Mouse (Mus musculus) T-helper 2 cell (primary cell): Measurements from ENCODE around the gene Cldn10.

Experiments used
- in situ Hi-C: fragments of 300-600 bp; cut with MboI, MseI; formaldehyde crosslinking; loops from one replicate; pipeline ENCODE4 v1.15.1; 2025; ENCODE audit warnings: high pct_unique_total_duplicates

Cldn10 gene

DNA sequence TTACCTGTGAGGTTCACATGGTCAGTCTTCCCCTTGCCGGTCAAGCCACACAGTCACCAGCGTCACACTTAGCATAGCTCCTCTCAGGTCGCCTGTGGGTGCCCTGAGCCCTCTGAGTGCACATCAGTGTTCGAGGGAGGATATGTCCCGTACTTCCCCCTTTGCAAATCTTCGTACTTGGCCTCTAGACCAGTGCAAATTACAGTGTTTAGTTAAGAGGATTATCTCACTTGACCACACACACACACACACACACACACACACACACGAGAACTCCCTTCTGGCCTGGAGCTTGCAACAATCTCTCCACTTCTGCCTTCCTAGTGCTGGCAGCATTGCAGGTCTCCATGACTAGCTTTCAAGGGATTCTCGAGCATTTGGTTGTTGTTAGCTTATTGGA lies 38.6 kb downstream of the Cldn10 start:
- in situ Hi-C loops: no loop called here

DNA sequence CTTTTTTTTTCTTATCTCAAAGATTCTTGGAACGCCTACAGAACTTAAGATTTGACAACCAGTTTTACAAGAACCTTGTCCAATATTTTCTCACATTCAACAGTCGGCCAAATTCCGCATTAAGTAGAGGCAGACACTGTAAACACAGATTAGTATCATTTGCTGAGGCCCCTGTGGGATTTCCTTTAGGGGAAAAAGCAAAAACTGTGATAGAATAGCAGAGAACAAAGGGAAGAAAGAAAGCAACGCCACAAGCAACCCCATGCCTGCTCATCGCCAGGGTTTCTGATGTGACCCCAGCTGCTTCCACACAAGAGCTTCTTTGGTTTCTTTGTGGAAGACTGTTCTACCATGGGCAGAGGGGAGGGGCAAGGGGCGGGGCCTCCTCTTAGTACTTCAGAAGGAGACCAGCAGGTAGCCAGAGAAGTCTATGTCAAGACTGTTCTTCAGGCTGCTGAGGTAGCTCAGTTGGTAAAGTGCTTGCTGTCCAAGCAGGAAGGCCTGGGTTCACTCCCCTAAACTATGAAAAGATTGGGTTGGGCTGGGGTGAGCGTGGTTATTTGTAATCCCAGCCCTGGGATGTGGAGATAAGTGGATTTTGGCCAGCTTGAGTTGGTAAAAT lies 39.7 kb downstream of the Cldn10 start:
- in situ Hi-C loops: no loop called here

DNA sequence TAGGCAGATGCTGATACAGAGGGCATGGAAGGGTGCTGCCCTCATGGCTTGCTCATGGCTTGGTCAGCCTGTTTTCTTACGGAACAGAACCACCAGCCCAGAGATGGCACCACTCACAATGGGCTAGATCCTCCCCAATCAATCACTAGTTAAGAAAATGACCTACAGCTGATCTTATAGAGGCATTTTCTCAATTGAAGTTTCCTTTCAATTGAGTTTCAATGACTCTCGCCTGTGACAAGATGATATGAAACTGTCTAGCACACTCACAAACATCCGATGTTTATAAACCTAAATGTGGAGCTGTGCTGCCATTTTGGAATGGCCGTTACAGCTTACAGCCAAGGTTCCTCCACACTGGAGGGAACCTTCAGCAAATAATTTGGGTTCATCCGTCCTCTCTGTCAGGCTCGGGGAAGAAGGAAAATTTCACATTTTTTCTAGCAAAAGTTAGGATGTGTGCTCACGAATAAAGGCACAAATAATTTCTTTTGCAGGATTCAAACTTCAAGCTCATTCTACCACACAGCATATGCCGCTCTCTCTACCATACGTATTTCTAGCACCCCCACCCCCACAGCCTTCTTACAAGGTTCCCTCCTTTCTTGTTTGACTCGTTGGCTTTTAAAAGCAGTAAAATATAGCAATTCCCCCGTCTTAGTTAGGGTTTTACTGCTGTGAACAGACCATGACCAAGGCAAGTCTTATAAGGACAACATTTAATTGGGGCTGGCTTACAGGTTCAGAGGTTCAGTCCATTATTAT lies 41.8 kb downstream of the Cldn10 start:
- in situ Hi-C loops: no loop called here

DNA sequence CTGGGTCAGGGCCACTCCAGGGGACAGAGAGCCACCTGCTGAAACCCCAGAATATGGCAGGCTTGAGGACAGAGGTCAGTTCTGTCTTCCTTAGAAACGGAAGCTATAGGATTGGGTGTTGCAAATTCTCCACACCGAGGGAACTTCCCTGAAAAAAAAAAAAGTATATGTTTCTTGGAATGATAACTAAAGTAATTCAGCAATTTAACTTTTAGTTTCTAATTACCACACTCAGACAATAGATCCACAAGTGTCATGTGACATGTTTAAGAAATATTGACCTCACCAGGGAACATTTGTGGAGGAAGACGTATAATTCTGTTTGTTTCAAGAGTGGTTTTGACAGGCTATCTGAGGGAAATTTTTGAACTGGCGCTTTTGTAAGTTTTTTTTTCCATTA lies 43.9 kb downstream of the Cldn10 start:
- in situ Hi-C loops: no loop called here

DNA sequence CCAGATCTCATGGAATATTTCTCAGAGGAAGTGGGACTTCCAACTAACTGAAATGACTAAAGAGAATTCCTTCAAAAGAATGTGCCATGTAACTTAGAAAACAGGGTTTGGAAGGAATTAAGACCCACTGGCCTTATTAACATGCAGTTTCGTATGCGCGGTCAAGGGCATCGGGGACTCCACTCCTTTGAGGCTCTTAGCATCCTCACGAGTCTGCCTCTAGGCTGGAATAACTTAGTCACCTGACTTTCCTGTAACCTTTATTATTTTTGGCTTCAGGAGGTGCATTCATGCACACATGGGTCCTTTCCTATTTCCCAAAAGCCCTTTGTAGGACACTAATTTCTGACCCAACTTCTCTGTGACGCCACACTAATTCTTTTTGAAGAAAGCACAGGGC lies 45.5 kb downstream of the Cldn10 start:
- in situ Hi-C loops: no loop called here

DNA sequence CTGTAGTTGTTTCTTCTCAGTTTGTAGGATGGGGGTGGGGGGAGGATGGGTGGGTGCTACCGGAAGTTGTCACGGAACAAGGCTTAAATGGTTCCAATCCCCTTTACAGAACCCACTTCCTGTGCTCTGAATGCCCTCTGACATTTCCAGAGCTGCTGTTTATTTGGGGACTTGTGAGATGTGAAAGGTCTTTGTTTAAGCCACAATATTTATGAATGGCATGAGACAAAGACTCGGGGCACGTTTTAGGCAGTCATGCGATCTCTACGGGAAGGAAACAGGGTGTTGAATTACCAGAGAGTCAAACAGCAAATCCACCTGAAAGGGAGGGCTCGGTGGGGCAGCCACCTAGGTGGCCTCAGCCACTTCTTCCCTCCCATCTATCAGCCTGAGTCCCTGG lies 46.6 kb downstream of the Cldn10 start:
- in situ Hi-C loops: no loop called here

DNA sequence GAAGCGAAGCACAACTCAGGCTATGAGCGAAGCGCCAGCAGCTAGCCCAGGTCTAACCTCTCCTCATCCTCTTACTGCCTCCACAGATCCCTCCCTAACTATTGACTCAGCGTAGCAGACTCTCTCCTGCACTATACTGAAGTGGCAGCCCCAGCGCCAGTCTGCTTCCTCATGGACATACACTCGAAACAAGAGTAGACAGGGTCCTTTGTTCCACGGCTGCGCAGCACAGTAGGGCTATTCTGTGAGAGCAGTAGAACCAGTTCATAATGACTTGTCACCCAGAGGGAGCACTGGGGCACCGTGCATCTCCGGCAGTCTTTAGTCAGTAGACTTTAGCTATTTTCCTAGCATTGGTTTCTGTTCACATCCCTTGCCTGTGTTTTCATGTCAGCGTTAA lies 48.4 kb downstream of the Cldn10 start:
- in situ Hi-C loops: loop anchor here (5.0 kb wide), 1 partner anchor 86 kb away; no protein-coding TSS in a partner anchor

DNA sequence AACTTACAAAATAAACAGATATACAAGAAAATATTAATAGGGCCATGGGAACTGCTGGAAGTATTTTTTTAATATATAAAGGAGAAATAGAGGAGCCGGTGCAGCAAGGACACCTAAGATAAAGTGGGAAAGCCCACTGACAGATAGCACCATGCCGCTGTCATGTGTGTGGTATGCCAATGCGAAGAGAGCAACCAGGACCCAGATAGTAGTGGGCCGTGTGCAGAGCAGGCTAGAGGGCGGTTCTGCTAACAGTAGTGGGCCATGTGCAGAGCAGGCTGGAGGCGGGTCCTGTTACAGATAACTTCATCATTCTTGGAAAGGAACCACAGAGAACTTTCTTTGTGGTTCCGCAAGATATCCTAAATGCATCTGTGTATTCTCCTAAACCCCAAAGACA lies 49.0 kb downstream of the Cldn10 start:
- in situ Hi-C loops: loop anchor here (5.0 kb wide), 1 partner anchor 86 kb away; no protein-coding TSS in a partner anchor

DNA sequence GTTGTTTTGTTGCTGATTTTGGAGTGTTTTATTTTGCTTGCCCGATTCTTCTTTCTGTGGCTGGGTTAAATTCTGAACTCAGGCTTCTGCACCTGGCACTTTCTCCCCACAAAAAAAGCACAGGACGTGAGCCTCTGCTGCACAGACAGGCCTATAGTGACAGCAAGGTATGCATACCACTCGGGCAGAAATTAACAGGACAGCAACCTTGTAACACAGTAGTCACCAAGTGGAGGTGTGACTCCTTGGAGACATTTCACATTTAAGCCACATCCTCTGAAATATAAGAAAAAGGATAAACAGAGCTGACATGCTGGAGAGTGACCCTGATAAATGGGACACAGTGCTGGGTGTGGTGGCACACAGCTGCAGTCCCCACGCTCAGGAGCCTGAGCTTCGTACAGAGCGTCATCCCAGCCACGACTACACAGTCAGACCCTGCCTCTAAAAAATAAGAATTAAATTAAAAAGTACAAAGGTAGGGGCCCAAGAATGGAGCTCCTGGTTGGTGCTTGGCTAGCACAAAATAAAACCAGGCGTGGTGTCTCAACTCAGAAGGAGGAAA lies 50.9 kb downstream of the Cldn10 start:
- in situ Hi-C loops: loop anchor here (5.0 kb wide), 1 partner anchor 84 kb away; no protein-coding TSS in a partner anchor

DNA sequence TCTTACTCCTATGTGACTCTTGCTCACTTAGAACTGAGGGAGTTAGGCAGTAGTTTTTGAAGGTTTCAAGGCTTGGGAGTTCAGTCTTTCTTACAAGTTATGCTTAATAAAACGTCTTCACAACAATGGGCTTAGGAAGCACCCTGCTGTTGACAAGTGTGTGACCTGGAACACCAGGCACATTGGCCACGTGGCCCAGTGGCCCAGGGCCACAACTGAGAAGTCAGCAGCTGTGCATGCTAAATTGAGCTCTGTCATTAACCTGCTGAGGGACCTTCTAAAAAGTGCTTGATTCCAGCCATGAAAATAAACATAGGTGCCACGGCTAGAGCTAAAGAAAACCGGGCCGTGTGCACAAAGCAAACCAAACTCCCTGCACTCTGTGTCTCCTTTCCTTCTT lies 51.7 kb downstream of the Cldn10 start:
- in situ Hi-C loops: loop anchor here (5.0 kb wide), 1 partner anchor 83 kb away; no protein-coding TSS in a partner anchor

DNA sequence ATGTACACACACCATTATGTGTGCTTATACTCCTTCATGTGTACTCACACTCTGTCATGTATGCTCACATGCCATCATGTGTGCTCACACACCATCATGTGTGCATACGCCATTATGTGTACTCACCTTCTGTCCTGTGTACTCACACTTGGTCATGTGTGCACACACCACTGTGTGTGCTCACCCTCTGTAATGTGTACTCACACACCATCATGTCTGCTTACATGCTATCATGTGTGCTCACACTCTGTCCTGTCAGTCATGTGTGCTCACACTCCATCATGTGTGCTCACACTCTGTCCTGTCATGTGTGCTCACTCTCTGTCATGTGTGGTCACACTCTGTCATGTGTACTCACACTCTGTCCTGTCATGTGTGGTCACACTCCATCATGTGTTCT lies 52.3 kb downstream of the Cldn10 start:
- in situ Hi-C loops: no loop called here

DNA sequence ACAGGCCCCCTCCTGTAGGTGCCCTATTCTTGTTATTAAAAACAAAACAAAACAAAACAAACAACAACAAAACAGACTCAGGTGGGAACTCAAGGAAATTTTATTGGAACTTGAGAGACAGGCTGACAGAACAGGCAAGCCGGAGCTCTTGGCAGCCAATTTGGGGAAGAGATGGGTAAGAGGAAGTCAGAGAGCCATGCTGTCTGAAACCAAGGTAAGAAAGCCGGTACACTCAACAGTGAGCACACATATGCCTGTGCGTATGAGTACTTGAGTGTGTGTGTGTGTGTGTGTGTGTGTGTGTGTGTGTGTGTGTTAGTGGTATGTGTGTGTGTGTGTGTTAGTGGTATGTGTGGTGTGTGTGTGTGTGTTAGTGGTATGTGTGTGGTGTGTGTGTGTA lies 54.6 kb downstream of the Cldn10 start:
- in situ Hi-C loops: no loop called here

DNA sequence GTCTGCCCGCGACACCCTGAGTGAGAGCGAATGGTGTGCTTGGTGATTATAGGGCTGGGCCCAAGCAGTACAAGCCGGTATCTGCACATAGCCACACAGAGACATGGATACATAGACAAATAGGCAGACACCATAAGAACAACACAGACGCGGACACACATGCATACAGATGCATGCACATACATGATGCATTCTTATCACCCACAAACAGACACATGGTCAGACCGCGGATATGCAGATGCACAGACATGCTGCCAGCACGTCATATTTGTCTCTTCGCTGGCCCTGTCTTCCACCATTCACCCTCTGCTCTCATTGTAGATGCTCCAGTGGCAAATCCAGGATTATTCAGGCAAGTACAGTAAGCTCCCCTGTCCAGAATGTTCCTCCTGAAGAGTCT lies 59.1 kb downstream of the Cldn10 start:
- in situ Hi-C loops: no loop called here

DNA sequence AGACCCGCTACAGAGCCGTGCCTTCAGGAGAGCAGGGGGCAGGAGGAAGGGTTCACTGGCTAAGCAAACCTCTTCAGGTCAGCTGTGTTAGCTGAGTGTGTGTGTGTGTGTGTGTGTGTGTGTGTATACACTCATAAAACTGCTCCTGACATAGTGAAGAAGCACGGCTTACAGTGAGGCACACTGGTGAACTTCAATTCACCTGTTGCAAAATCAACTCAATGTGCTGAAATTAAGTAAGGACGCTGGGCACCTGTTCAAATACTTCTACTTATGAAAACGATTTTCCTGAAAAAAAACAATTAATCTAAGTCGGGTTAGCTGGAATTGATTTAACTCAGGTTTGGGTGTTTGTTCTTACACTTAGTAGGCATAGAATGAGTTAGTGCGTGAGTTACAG lies 60.5 kb downstream of the Cldn10 start:
- in situ Hi-C loops: no loop called here

DNA sequence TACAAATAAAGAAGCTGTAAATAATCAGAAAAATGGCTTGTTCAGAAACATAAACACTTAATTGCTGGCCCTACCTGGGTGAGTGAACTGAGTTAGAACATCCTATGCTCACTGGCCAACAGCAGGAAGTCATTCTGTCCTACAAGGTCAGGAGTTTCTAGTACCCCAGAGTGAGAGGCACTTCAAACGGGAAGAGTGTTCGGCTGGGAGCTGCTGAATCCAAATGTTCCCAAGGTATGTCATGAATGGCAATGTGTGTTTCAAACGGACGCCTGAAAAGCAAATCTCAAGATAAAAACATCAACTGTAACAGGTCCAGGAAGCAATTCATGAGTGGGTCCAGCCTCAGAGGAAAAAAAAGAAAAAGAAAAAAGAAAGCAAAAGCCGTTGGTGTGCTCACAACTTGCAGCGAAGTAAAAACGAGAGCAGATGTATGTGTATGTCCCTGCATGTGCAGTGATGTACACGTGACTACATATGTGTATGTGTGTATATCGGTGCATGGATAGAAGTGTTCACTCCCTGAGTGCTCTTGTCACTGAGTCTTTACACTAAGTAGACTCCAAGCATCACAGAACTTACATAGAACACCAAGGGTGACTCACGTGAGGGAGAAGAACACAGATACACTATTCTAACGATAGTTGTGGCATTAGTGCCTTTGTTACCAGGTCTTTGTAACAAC lies 62.4 kb downstream of the Cldn10 start:
- in situ Hi-C loops: no loop called here

DNA sequence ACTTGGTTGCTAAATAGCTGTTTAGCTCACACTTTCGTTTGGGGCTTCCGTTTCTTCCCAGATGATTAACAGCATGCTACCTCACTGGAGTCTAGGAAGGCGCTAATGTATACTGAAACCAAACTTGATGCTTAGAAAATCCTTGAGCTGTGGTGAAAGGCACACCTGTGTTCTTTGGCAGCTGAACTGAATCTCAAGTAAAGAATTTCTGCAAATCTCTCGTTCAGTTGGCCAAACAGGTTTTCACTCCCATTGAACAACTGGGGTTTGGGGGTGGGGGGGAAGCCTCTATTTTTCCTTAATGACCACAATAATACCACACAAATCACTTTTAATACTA lies 63.0 kb downstream of the Cldn10 start:
- in situ Hi-C loops: no loop called here

DNA sequence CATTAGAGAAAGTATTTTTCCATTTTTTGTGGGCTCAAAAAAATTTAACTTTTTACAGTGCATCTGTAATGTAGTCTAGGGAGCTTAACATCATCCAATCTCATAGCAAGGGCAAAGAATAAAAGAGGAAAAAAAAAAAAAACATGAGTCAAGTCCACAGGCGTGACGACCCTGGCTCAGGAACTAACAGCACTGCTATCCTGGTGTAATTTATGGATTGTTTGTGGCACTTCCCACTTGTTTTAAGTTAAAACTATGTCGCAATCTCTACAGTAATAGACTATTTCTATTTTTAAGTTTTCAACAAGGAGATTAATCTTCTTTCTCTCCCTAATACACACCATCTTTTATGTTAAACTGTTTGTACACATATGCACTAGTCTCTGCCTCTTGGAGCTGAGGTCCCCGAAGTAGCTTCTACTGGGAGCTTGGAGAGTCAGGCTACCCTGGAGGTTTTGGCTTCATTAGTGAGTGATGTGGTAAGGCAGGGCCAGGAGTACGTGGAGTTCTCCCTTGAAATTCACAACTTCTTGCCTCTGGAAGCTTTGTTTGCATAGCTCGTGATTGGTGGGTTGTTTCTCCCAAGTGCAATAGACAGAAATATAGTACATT lies 63.9 kb downstream of the Cldn10 start:
- in situ Hi-C loops: no loop called here

DNA sequence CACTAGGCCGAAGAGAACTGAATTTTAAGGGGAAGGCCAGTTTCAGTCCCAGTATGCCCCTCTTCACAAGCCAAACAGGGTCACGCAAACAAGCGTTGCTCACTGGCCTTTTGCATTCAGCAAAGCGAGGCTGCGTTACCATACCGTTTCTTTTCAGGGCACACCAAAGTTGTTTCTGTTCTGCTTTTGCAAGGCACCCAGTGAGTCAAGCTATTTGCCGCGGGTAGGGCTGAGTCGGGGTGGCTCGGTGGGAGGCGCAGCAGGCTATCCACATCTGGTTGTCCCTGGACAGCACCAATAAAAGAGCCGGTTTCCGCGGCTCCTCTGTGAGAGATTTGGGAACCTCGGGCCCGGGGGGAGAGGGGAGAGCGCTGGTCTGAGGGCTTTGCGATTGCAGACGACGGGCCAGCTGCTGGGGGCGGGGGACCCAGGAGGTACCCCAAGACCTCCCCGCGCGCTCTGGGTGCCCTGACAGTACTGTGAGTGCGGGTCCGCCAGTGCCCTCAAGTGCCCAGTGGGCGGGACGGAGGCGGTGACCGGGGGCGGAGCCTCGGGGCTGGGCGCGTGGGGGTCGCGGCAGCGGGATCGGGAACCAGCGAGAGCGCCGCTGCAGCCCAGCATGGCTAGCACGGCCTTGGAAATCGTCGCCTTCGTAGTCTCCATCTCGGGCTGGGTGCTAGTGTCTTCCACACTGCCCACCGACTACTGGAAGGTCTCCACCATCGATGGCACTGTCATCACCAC lies 66.8 kb downstream of the Cldn10 start:
- in situ Hi-C loops: no loop called here

DNA sequence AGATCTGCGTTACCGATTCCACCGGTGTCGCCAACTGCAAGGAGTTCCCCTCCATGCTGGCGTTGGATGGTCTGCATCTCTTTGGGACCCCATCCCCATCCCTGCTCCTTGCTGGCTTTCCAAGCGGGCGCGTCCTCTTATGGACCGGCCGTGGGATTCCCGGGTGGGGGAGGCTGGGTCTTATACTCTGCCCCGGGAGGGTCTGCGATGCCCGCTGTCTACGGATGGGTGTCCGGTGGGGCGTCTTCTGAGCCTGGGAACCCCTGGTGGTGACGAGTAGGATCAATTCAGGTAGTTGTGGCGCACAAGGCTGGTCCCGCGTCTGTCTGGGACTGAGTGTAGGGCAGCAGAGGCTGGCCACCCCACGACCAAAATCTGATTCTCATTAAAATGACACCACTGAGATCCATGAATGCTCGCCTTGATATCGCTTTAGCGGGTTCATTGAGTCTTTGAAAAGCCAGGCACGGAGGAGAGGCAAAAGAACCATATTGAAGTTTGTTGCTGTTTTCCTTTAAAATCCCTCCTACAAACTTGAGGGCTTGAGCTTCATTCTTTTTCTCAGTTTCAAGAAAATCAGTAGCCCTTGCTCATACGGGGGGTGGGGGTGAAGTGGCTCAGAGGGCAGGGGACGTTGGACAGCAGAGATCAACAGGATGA lies 67.6 kb downstream of the Cldn10 start:
- in situ Hi-C loops: no loop called here

DNA sequence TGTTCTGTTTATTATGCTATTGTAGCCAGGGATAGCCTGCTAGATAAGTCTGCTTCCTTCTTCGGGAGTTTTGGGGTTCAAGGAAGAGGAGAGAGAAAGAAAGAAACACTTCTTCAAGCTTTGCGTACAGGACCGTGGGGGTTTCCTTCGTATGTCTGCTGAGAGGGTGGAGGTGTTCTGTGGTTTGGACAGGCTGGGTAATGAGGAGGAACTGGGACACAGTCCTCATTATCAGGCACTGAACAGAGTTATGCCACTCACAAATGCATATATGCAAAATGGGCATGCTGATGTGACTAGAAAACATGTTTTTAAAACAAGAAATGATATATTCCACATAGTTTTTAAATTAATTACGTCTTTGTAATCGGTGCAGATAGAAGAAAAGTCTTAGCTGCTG lies 68.9 kb downstream of the Cldn10 start:
- in situ Hi-C loops: no loop called here

DNA sequence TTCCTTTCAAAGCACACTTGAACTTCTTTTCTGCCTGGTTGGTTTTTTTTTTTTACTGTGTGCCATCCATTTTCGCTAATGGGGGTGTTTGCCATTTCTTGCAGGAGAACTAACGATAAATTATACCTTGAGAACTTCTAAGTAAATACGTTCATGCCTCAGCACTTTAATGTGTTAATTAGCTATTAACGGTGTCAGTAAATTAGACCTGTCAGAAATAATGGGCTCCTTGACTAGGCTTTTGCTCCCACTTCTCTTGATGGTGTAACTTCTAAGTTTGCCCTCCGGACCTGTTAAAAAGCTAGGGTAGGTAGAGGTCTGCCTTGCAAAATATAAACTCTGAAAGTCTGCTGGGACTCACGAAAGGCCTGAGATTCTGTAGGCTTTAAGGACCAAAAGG lies 70.6 kb downstream of the Cldn10 start:
- in situ Hi-C loops: no loop called here
